Mouse (Mus musculus): ENCODE measurements around the gene Gdf15. TPM values are rescaled to one million over a fixed set of nuclear protein-coding genes. Genes with fewer than 3 reads are reported as not detected.

Gdf15 gene
- polyA plus RNA-seq, 2 experiments = 0.18 to 0.47 TPM

DNA sequence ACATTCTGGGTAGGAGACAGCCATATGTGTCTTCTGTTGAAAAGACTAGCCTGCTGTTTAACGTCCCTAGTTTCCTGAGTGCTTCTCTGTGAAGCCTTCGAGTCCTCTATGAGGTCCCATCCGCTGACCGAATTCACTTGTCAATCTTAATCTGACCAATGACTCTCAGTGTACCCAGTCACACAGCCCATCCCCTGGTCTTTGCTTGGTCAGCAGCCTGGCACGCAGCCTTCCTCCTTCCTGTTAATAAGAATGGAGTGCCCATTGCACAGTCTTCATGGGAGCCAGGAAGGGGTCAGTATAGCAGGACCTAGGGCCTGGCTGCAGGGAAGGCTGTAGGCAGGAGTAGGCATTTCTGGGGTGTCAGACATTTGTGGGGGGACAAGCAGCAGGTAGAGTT lies 17.8 kb downstream of the Gdf15 start:
- no peak overlapping the region for H3K4me3 ChIP-seq (replicated peaks; ENCODE audit: low read length)
- no peak overlapping the region for H3K27ac ChIP-seq (replicated peaks; ENCODE audit: low read depth, low read length)
- ATAC-seq (ENCODE audit: low FRiP score, low read depth) (no peak), DNase-seq (ENCODE audit: low spot score) (no peak)
- no peak overlapping the region for H3K9ac ChIP-seq (ENCODE audit: low read depth, low read length, severe bottlenecking)
- 71% methylated on average over 5 of the region's 5 CpGs for WGBS
- H3K36me3 ChIP-seq (ENCODE audit: control insufficient read depth, insufficient read depth, low read length) = no peaks in the 10 kb centered on the region
- no peak for TF ChIP-seq POLR2A (IDR thresholded peaks at IDR 0.05; ENCODE audit: borderline replicate concordance, extremely low read depth, insufficient read depth, insufficient read length)
- no peaks in the 10 kb centered on the region for H3K27me3 ChIP-seq (ENCODE audit: control insufficient read depth, insufficient read depth, low read length)
- H3K4me2 ChIP-seq (replicated peaks; ENCODE audit: low read depth, low read length, severe bottlenecking) = no peak overlapping the region
- H3K4me1 ChIP-seq (ENCODE audit: control insufficient read depth, insufficient read depth, low read length) = peaks cover 10% of the 10 kb centered on the region
- H3K9me3 ChIP-seq (ENCODE audit: control insufficient read depth, low read length) = no peaks in the 10 kb centered on the region

- 5% methylated on average over 1 of the region's 1 CpGs for whole genome bisulfite sequencing
- Histone ChIP-seq H3K27ac (replicated peaks; ENCODE audit: low read depth, low read length) (no peak overlapping the region), H3K4me1 (ENCODE audit: control insufficient read depth, insufficient read depth, low read length) (peaks cover 15% of the 10 kb centered on the region), H3K9ac (ENCODE audit: low read depth, low read length, severe bottlenecking) (no peak overlapping the region), H3K4me3 (replicated peaks; ENCODE audit: low read length) (no peak overlapping the region), H3K4me2 (replicated peaks; ENCODE audit: low read depth, low read length, severe bottlenecking) (no peak overlapping the region), H3K36me3 (ENCODE audit: control insufficient read depth, insufficient read depth, low read length) (no peaks in the 10 kb centered on the region), H3K9me3 (ENCODE audit: control insufficient read depth, low read length) (no peaks in the 10 kb centered on the region), H3K27me3 (ENCODE audit: control insufficient read depth, insufficient read depth, low read length) (no peaks in the 10 kb centered on the region)
- TF ChIP-seq POLR2A (IDR thresholded peaks at IDR 0.05; ENCODE audit: borderline replicate concordance, extremely low read depth, insufficient read depth, insufficient read length) = no peak
- ATAC-seq (ENCODE audit: low FRiP score, low read depth) (no peak), DNase-seq (ENCODE audit: low spot score) (no peak)
These were observed 18.5 kb downstream of the Gdf15 start for GRCm38 (mm10) chr8:70613763-70614162.

DNA sequence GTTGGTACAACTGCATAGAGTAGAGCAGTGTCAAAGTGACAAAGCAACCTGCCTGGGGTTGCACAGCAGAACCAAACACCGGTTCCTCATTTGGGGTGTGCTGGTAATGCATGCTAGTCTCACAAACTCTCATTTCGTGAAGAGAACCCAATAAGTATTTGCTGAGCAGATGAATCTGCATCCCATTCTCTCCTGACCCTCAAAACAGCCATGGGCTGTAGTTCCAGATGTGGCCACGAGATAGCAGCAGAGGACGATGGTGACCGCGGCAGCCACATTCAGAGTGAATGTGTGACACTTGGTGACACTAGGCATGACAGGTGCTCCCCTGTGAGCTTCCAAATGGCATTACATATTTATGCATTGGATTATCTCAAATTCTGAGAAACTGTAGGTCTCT lies 20.4 kb downstream of the Gdf15 start:
- H3K4me3 ChIP-seq (replicated peaks; ENCODE audit: low read length) = peak overlapping the region; percentile 82
- WGBS = 1% methylated on average over 6 of the region's 6 CpGs
- peak overlapping the region; percentile 99 for H3K4me2 ChIP-seq (replicated peaks; ENCODE audit: low read depth, low read length, severe bottlenecking)
- H3K27me3 ChIP-seq (ENCODE audit: control insufficient read depth, insufficient read depth, low read length) = no peaks in the 10 kb centered on the region
- ATAC-seq (ENCODE audit: low FRiP score, low read depth) = no peak
- H3K9me3 ChIP-seq (ENCODE audit: control insufficient read depth, low read length) = no peaks in the 10 kb centered on the region
- no peaks in the 10 kb centered on the region for H3K36me3 ChIP-seq (ENCODE audit: control insufficient read depth, insufficient read depth, low read length)
- H3K4me1 ChIP-seq (ENCODE audit: control insufficient read depth, insufficient read depth, low read length) = peaks cover 27% of the 10 kb centered on the region
- peak overlapping the region; percentile 58 for H3K27ac ChIP-seq (replicated peaks; ENCODE audit: low read depth, low read length)
- peak overlapping the region; percentile 58; the same call in 1 of the 2 replicates for H3K9ac ChIP-seq (ENCODE audit: low read depth, low read length, severe bottlenecking)
- TF ChIP-seq POLR2A (IDR thresholded peaks at IDR 0.05; ENCODE audit: borderline replicate concordance, extremely low read depth, insufficient read depth, insufficient read length) = no peak
- DNase-seq (ENCODE audit: low spot score) = peak; percentile 79

GRCm38 (mm10) chr8:70610796-70611771 lies 21.2 kb downstream of the Gdf15 start:
- H3K9ac ChIP-seq (ENCODE audit: low read depth, low read length, severe bottlenecking) = peak overlapping the region; percentile 74
- under 1% methylated on average over 54 of the region's 54 CpGs for WGBS
- peak; percentile 82 for DNase-seq (ENCODE audit: low spot score)
- no peak for TF ChIP-seq POLR2A (IDR thresholded peaks at IDR 0.05; ENCODE audit: borderline replicate concordance, extremely low read depth, insufficient read depth, insufficient read length)
- no peaks in the 10 kb centered on the region for H3K36me3 ChIP-seq (ENCODE audit: control insufficient read depth, insufficient read depth, low read length)
- peak; percentile 1; the same call in 1 of the 2 replicates for ATAC-seq (ENCODE audit: low FRiP score, low read depth)
- peak overlapping the region; percentile 99 for H3K27ac ChIP-seq (replicated peaks; ENCODE audit: low read depth, low read length)
- H3K4me2 ChIP-seq (replicated peaks; ENCODE audit: low read depth, low read length, severe bottlenecking) = peak overlapping the region; percentile 99
- H3K27me3 ChIP-seq (ENCODE audit: control insufficient read depth, insufficient read depth, low read length) = no peaks in the 10 kb centered on the region
- peaks cover 30% of the 10 kb centered on the region for H3K4me1 ChIP-seq (ENCODE audit: control insufficient read depth, insufficient read depth, low read length)
- no peaks in the 10 kb centered on the region for H3K9me3 ChIP-seq (ENCODE audit: control insufficient read depth, low read length)
- peak overlapping the region; percentile 82 for H3K4me3 ChIP-seq (replicated peaks; ENCODE audit: low read length)

DNA sequence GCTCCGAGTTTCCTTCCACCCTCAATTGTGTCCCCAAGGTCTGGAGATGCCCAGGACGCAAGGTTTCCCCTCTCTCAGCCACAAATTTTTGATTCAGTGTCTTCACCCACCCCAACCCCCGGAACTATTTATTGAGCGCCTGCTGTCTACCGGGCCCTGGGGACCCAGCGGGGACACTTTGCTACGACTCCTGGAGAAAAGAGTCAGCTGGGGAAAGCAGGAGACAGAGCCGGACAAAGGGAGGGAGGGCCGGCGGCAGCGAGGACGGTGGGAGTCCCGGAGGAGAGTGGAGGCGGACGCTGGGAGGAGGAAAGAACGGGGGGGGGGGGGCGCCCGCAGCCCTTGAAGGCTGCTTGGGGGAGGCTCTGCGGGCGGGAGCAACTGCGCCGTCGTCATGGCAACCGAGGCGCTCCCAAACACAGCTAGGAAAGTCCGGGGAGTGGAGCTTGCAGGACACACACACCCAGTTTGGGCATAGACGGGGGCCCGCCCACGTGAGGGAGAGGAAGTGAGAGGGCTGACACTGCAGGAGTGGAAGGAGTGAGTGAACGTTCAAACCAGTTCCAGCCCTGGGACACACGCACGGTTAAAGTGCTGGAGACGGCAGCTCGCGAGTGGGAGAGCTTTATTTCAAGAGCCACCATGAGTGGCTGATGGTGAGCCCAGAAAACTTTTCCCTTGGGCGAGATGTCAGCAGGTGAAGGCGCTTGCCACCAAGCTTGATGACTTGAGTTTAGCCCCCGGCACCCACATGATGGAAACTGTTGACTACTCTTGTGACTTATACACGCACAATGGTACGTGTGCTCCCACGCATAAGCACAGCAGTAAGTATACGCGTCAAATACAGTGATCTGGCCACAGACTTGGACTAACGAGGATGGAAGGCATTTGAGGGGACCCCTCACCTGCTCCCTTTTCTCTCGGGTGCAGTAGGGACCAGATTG lies 22.1 kb downstream of the Gdf15 start:
- Histone ChIP-seq H3K4me3 (replicated peaks; ENCODE audit: low read length) (peak overlapping the region; percentile 82), H3K9ac (ENCODE audit: low read depth, low read length, severe bottlenecking) (peak overlapping the region; percentile 74), H3K4me1 (ENCODE audit: control insufficient read depth, insufficient read depth, low read length) (peaks cover 33% of the 10 kb centered on the region), H3K4me2 (replicated peaks; ENCODE audit: low read depth, low read length, severe bottlenecking) (peak overlapping the region; percentile 99), H3K9me3 (ENCODE audit: control insufficient read depth, low read length) (no peaks in the 10 kb centered on the region), H3K36me3 (ENCODE audit: control insufficient read depth, insufficient read depth, low read length) (no peaks in the 10 kb centered on the region), H3K27me3 (ENCODE audit: control insufficient read depth, insufficient read depth, low read length) (no peaks in the 10 kb centered on the region), H3K27ac (replicated peaks; ENCODE audit: low read depth, low read length) (peak overlapping the region; percentile 99)
- peak; percentile 62 for ATAC-seq (ENCODE audit: low FRiP score, low read depth)
- peak; percentile 93 for DNase-seq (ENCODE audit: low spot score)
- under 1% methylated on average over 43 of the region's 45 CpGs for WGBS
- no peak for TF ChIP-seq POLR2A (IDR thresholded peaks at IDR 0.05; ENCODE audit: borderline replicate concordance, extremely low read depth, insufficient read depth, insufficient read length)

Measured in limb, embryonic 14.5 days (tissue).